Mouse (Mus musculus) heart, embryonic 11.5 days (tissue): ENCODE measurements around the gene Siglecg. TPM values are rescaled to one million over a fixed set of nuclear protein-coding genes. Genes with fewer than 3 reads are reported as not detected.

Experiments
- ATAC-seq: fragments of 200-750 bp; cut with Nextera tagmentation; replicated peaks from 2 replicates; pipeline ENCODE4 v1.8.0; 2017; ENCODE audit warnings: moderate library complexity; ENCODE audit not compliant: insufficient number of reproducible peaks, low FRiP score, low TSS enrichment
- H3K27ac ChIP-seq: fragments of 300-500 bp; sonication (generic); 2 replicates; pipeline ENCODE4 v1.5.1; 2014; ENCODE audit warnings: mild to moderate bottlenecking, low read depth, low read length
- H3K27me3 ChIP-seq: fragments of 300-500 bp; sonication (generic); 2 replicates; pipeline ENCODE4 v1.6.1; 2014; ENCODE audit warnings: mild to moderate bottlenecking, low read length, mixed read lengths; ENCODE audit not compliant: control insufficient read depth, insufficient read depth
- H3K36me3 ChIP-seq: fragments of 300-500 bp; sonication (generic); 2 replicates; pipeline ENCODE4 v1.6.1; 2014; ENCODE audit warnings: mild to moderate bottlenecking, low read length, moderate library complexity, mixed read lengths; ENCODE audit not compliant: control insufficient read depth, insufficient read depth
- H3K4me1 ChIP-seq: fragments of 300-500 bp; sonication (generic); 2 replicates; pipeline ENCODE4 v1.6.1; 2014; ENCODE audit warnings: low read length; ENCODE audit not compliant: control insufficient read depth, insufficient read depth
- H3K4me2 ChIP-seq: fragments of 300-500 bp; sonication (generic); 2 replicates; pipeline ENCODE4 v1.6.1; 2014; ENCODE audit warnings: mild to moderate bottlenecking, moderate library complexity
- H3K4me3 ChIP-seq: fragments of 300-500 bp; sonication (generic); 2 replicates; pipeline ENCODE4 v1.5.1; 2014; ENCODE audit warnings: low read depth, low read length
- H3K9ac ChIP-seq: fragments of 300-500 bp; sonication (generic); 2 replicates; pipeline ENCODE4 v1.6.1; 2014; ENCODE audit warnings: mild to moderate bottlenecking, low read depth, low read length, moderate library complexity
- H3K9me3 ChIP-seq: fragments of 300-500 bp; sonication (generic); replicated peaks from 2 replicates; pipeline ENCODE4 v1.6.1; 2016; ENCODE audit warnings: low read length; ENCODE audit not compliant: control insufficient read depth
- WGBS: fragments of 180-500 bp; shearing (Covaris S2); extraction: QIAGEN DNeasy Blood & Tissue Kit; methylation state at CpG from one replicate; pipeline ENCODE4 v1.1.7; 2014; ENCODE audit not compliant: insufficient replicate concordance; 5-methylcytosine and 5-hydroxymethylcytosine counted together
- polyA plus RNA-seq: library from polyadenylated mRNA; unstranded; fragments of >200 nt; fragmentation: Nextera tagmentation; extraction: Ambion mirVana; gene quantifications from 2 replicates; pipeline ENCODE4 v1.2.1, GENCODE M21; 2014

Gene Siglecg
- polyA plus RNA-seq, 1 experiment from 2014 or later, result not detected

GRCm38 (mm10) chr7:43448246-43448645 lies 40.2 kb downstream of the Siglecg start:
- Histone ChIP-seq H3K9me3 (no peaks in the 10 kb centered on the region), H3K27ac (no peak overlapping the region), H3K9ac (no peak overlapping the region), H3K27me3 (no peaks in the 10 kb centered on the region), H3K4me3 (no peak overlapping the region), H3K36me3 (peaks cover 4% of the 10 kb centered on the region; the same call in 1 of the 2 replicates), H3K4me2 (no peak overlapping the region), H3K4me1 (peaks cover 22% of the 10 kb centered on the region)
- ATAC-seq, result no peak
- WGBS, result 77% methylated on average over 2 of the region's 3 CpGs

- no peak for ATAC-seq
- Histone ChIP-seq H3K36me3 (peaks cover 14% of the 10 kb centered on the region), H3K27ac (no peak overlapping the region), H3K4me3 (no peak overlapping the region), H3K4me2 (no peak overlapping the region), H3K27me3 (no peaks in the 10 kb centered on the region), H3K9ac (no peak overlapping the region), H3K9me3 (no peaks in the 10 kb centered on the region), H3K4me1 (peaks cover 18% of the 10 kb centered on the region)
- WGBS, result 93% methylated on average over 2 of the region's 2 CpGs
Measured at GRCm38 (mm10) chr7:43449811-43450210, 41.8 kb downstream of the Siglecg start.

GRCm38 (mm10) chr7:43451726-43452125 lies 43.7 kb downstream of the Siglecg start:
- Histone ChIP-seq H3K4me3 (no peak overlapping the region), H3K4me1 (peaks cover 13% of the 10 kb centered on the region), H3K27me3 (no peaks in the 10 kb centered on the region), H3K9ac (no peak overlapping the region), H3K9me3 (no peaks in the 10 kb centered on the region), H3K36me3 (peaks cover 22% of the 10 kb centered on the region), H3K27ac (no peak overlapping the region), H3K4me2 (no peak overlapping the region)
- WGBS, result 92% methylated on average over 11 of the region's 11 CpGs
- ATAC-seq, result no peak

- Histone ChIP-seq H3K4me1 (peaks cover 13% of the 10 kb centered on the region), H3K9ac (no peak overlapping the region), H3K9me3 (no peaks in the 10 kb centered on the region), H3K27ac (no peak overlapping the region), H3K4me2 (no peak overlapping the region), H3K4me3 (no peak overlapping the region), H3K27me3 (no peaks in the 10 kb centered on the region), H3K36me3 (peaks cover 26% of the 10 kb centered on the region)
- ATAC-seq, result no peak
- 46% methylated on average over 4 of the region's 4 CpGs for WGBS
Measured at GRCm38 (mm10) chr7:43452609-43453008, 44.6 kb downstream of the Siglecg start.

DNA sequence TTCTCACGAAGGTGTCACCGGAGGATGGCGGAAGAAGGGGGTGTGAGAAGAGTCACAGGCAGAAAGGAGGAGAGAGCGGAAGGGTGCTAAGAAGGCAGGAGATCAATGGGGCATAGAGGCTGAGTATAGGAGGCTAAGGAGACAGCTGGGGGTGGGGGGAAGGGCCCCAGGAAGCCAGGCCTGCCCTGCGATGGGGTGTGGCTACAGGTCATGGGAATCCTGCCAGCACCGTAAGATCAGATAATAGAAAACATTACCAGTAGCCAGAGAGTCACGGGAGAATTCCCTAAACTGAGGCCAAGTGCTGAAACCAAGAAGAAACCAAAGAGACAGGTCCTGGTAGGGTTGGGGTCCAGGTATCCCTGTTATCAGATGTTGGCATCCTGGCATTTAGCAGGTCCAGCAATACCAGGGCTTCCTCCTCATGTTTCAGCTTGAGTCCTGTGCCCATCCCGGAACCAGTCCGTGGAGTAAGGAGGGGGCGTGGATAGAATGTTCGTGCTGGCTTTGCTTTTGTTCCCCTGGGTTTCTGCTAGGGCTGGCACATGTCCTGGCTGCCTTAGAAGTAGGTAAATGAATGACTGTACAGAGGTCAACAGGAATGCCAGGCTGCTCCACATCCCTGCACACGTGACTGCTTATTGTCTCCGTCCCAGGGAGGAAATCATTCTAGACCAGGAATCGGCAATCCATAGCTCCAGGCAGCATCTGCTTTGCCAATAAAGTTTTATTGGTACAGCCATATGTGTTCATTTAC lies 45.8 kb downstream of the Siglecg start:
- peaks cover 26% of the 10 kb centered on the region for H3K36me3 ChIP-seq
- WGBS, result 87% methylated on average over 14 of the region's 14 CpGs
- no peak for ATAC-seq
- no peak overlapping the region for H3K9ac ChIP-seq
- no peak overlapping the region for H3K4me2 ChIP-seq
- H3K4me3 ChIP-seq, result no peak overlapping the region
- H3K27ac ChIP-seq, result no peak overlapping the region
- no peaks in the 10 kb centered on the region for H3K9me3 ChIP-seq
- H3K4me1 ChIP-seq, result peaks cover 6% of the 10 kb centered on the region; the same call in 1 of the 2 replicates
- no peaks in the 10 kb centered on the region for H3K27me3 ChIP-seq

DNA sequence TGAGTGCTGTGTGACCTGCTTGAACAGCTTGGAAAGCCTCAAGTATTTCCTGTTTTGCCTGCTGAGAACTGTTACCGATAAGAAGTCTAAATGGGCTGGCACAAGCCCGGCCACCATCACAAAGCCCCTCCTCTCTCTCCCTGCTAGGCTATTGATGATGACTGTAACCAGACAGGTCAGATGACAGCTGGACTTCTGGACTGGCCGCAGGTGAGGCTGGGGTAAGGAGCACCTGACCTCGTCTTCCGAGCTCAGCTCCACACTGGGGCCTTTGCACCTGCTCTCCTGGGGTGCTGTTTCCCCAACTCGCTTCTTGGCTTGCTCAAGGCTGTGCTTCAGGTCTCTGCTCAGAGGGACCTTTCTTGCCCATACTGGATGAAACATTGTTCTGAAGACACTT lies 46.4 kb downstream of the Siglecg start:
- Histone ChIP-seq H3K27me3 (no peaks in the 10 kb centered on the region), H3K36me3 (peaks cover 26% of the 10 kb centered on the region), H3K4me3 (no peak overlapping the region), H3K9me3 (no peaks in the 10 kb centered on the region), H3K27ac (no peak overlapping the region), H3K4me1 (peaks cover 4% of the 10 kb centered on the region; the same call in 1 of the 2 replicates), H3K9ac (no peak overlapping the region), H3K4me2 (no peak overlapping the region)
- no peak for ATAC-seq
- WGBS, result 81% methylated on average over 6 of the region's 6 CpGs

DNA sequence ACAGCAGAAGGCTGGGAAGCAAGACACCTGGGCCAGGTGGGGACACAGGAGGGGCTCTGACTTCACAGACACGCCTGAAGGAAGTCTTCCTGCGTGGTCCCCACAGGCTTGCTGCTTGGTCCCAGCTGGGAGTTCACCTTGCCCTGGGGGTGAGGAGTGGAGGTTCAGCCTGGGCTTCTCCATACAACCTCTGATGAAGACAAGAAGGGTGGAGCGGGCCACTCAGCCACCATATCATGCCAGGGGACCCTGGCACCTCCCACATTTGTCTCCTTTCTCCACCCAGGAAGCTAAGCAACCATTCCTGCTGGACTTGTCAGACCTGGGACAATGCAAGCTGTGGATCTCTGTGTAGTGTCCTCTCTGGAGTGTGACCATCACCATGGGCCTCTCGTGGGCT lies 54.8 kb downstream of the Siglecg start, which contains the start of gene Vsig10l:
TSS of gene Vsig10l (plus strand) at position 301 of the 400 bp plus-strand sequence.
- H3K36me3 ChIP-seq, result no peaks in the 10 kb centered on the region
- H3K4me3 ChIP-seq, result no peak within 1 kb of the TSS
- H3K4me2 ChIP-seq, result no peak within 1 kb of the TSS
- no peaks in the 10 kb centered on the region for H3K9me3 ChIP-seq
- no peak within 1 kb of the TSS for H3K9ac ChIP-seq
- peaks cover 5% of the 10 kb centered on the region; the same call in 1 of the 2 replicates for H3K4me1 ChIP-seq
- no peak for ATAC-seq
- H3K27ac ChIP-seq, result no peak within 1 kb of the TSS
- 52% methylated on average over 4 of the region's 4 CpGs for whole genome bisulfite sequencing
- peaks cover 21% of the 10 kb centered on the region for H3K27me3 ChIP-seq

DNA sequence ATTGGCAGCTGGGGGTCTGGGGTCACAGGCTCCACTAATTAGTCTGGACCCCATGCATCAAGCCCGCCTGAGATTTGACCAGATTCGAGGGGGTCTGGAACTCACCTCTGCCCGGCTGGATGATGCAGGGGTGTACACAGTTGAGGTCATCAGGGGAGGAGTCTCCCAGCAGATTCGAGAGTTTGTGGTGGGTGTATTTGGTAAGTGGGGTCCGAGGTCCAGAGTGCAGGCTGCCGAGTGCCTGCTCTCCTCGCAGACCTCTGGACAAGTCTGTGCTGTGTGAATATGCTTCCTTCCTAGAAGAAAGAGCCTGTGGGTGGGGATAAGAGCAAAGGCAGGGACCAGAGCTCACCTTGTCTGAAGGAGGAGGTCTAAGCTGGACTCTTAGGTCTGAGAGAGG lies 56.0 kb downstream of the Siglecg start:
- no peak overlapping the region for H3K27ac ChIP-seq
- peaks cover 21% of the 10 kb centered on the region for H3K27me3 ChIP-seq
- no peaks in the 10 kb centered on the region for H3K9me3 ChIP-seq
- H3K4me2 ChIP-seq, result no peak overlapping the region
- peaks cover 5% of the 10 kb centered on the region; the same call in 1 of the 2 replicates for H3K4me1 ChIP-seq
- no peak overlapping the region for H3K9ac ChIP-seq
- no peak for ATAC-seq
- WGBS, result 79% methylated on average over 7 of the region's 7 CpGs
- H3K4me3 ChIP-seq, result no peak overlapping the region
- no peaks in the 10 kb centered on the region for H3K36me3 ChIP-seq
